In the genomic region with DNA sequence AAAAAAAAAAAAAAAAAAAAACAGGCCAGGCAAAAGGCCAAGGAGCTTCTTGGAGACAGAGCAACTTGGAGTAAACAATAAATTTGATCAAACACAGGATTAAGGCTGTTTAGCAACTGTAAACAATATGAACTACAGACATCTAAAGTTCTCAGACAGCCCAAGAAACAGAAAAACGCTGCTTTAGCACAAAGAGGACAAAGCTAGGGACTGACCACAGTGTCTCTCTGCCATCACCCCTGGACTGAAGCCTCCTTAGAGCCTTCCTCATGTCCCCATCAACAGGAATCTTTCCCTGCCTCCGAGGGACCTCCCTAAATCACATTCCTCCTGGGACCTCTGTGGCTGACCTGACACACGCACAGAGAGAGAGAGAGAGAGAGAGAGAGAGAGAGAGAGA, we compare ENCODE assay signal across 19 mouse cellular contexts.
"Had no signal": no experiment of that assay in that cellular context is flagged by ENCODE, and none has a peak within 500 bp of the region (broad histone marks: within the 10 kb centered on the region; RNA-seq: fewer than 3 reads in every experiment).

No protein-coding gene starts in this region.

- ATAC-seq: intestine, embryonic 15.5 days; liver, embryonic 12.5 days; midbrain, embryonic 13.5 days; midbrain, embryonic 16.5 days had no signal

- H3K4me1 ChIP-seq: kidney, embryonic 15.5 days; limb, embryonic 10.5 days; liver, embryonic 12.5 days; liver, embryonic 15.5 days; megakaryocyte, embryonic 14.5 days; midbrain, embryonic 13.5 days; neural tube, embryonic 13.5 days had no signal

- H3K9me3 ChIP-seq: intestine, embryonic 15.5 days; kidney, embryonic 15.5 days; limb, embryonic 10.5 days; limb, embryonic 13.5 days; liver, embryonic 12.5 days; liver, embryonic 15.5 days; midbrain, embryonic 10.5 days; midbrain, embryonic 13.5 days; neural tube, embryonic 13.5 days had no signal

- H3K27me3 ChIP-seq: intestine, embryonic 15.5 days; kidney, embryonic 15.5 days; liver, embryonic 12.5 days; liver, embryonic 15.5 days; midbrain, embryonic 13.5 days; neural tube, embryonic 13.5 days had no signal

- DNase-seq: kidney, adult 8-10 months; kidney, postnatal 14 days; kidney, postnatal 4 days; liver; retina, postnatal 1 day; thymus, adult 18-20 months; thymus, postnatal 36 days had no signal

- H3K4me3 ChIP-seq: intestine, embryonic 15.5 days; kidney, embryonic 15.5 days; limb, embryonic 10.5 days; limb, embryonic 13.5 days; liver, embryonic 12.5 days; liver, embryonic 15.5 days; megakaryocyte, embryonic 14.5 days; midbrain, embryonic 10.5 days; midbrain, embryonic 13.5 days; myocyte; neural tube, embryonic 13.5 days had no signal

- H3K27ac ChIP-seq: intestine, embryonic 15.5 days; kidney, embryonic 15.5 days; limb, embryonic 10.5 days; limb, embryonic 13.5 days; liver, embryonic 12.5 days; liver, embryonic 15.5 days; midbrain, embryonic 10.5 days; midbrain, embryonic 13.5 days; neural tube, embryonic 13.5 days had no signal

- H3K4me2 ChIP-seq: intestine, embryonic 15.5 days; kidney, embryonic 15.5 days; limb, embryonic 13.5 days; liver, embryonic 12.5 days; liver, embryonic 15.5 days; midbrain, embryonic 13.5 days; neural tube, embryonic 13.5 days had no signal

- H3K9ac ChIP-seq: intestine, embryonic 15.5 days; kidney, embryonic 15.5 days; limb, embryonic 13.5 days; liver, embryonic 12.5 days; liver, embryonic 15.5 days; midbrain, embryonic 13.5 days; neural tube, embryonic 13.5 days had no signal

- H3K36me3 ChIP-seq: intestine, embryonic 15.5 days; kidney, embryonic 15.5 days; limb, embryonic 10.5 days; limb, embryonic 13.5 days; liver, embryonic 12.5 days; liver, embryonic 15.5 days; midbrain, embryonic 10.5 days; midbrain, embryonic 13.5 days; neural tube, embryonic 13.5 days had no signal
